Mouse (Mus musculus): ENCODE results near the gene Neu1. TPM values are rescaled to one million over a fixed set of nuclear protein-coding genes. Genes with fewer than 3 reads are reported as not detected.
A peak's percentile ranks its signal among the peaks of the same experiment; 100 is the strongest.

Gene Neu1
- polyA plus RNA-seq, 1 experiment: 13.6 TPM

DNA sequence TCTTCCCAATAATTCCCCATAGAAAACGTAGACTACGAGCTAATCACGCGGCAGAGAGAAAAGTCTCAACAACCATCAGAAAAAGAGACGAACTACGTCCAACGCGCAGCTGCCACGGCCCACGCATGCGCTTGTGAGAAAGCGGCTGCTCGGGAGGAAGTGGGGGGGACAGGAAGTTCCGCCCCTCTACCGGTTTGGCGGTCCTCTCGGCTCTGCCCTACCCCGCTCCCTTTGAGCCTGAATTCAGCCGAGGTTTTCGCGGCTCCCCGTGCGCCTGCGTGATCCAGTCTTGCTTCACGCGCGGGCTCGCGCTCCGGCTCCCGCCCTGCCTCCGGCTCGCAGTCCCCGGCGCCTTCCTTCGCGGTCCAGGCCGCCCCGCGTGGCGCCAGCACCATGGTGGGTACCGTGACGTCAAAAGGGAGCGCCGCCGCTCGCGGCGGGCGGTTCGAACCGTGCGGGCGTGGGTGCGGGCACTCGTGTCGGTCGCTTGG, 50.7 kb downstream of the Neu1 start, which contains the start of gene Lsm2:
Gene Lsm2, plus strand, starts transcription at position 173 of the 491 bp plus-strand sequence.
- Histone ChIP-seq H3K4me1 (ENCODE audit: control insufficient read depth, insufficient read depth, low read length) (no peaks in the 10 kb centered on the region), H3K9ac (ENCODE audit: low read depth, poor library complexity, severe bottlenecking) (peak within 1 kb of the TSS; percentile 95), H3K27ac (ENCODE audit: insufficient read depth, low read length) (peak within 1 kb of the TSS; percentile 63), H3K36me3 (ENCODE audit: control insufficient read depth, insufficient read depth, low read length, poor library complexity, severe bottlenecking) (peaks cover 22% of the 10 kb centered on the region), H3K9me3 (replicated peaks; ENCODE audit: control insufficient read depth, insufficient read depth, low read length, poor library complexity, severe bottlenecking) (no peaks in the 10 kb centered on the region), H3K27me3 (ENCODE audit: control insufficient read depth, insufficient read depth, low read length, poor library complexity, severe bottlenecking) (no peaks in the 10 kb centered on the region), H3K4me3 (ENCODE audit: low read depth, low read length) (peak within 1 kb of the TSS; percentile 99)
- no peak for TF ChIP-seq EP300 (IDR thresholded peaks at IDR 0.05; ENCODE audit: insufficient read depth, low read depth, low read length)
- peak; percentile 88 for TF ChIP-seq POLR2A (IDR thresholded peaks at IDR 0.05; ENCODE audit: insufficient read depth, low read length)

DNA sequence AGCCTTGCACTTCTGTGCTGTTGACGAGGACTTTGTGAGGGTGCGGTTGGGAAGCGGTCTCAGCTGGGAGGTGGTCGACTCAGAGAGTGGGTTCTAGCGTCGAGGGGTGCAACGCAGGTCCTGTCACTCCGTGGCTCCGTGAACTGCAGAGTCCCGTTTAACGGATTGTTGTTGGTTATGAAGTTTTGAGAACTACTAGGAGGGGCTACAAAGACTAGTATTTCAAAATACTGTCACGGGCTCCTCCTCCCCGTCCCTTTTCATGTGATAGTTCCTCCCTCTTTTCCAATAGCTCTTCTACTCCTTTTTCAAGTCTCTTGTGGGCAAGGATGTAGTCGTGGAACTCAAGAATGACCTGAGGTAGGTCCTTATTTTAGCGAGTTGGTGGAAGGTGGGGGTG, 51.3 kb downstream of the Neu1 start:
- Histone ChIP-seq H3K4me1 (ENCODE audit: control insufficient read depth, insufficient read depth, low read length) (no peaks in the 10 kb centered on the region), H3K4me3 (ENCODE audit: low read depth, low read length) (peak overlapping the region; percentile 99), H3K9me3 (replicated peaks; ENCODE audit: control insufficient read depth, insufficient read depth, low read length, poor library complexity, severe bottlenecking) (no peaks in the 10 kb centered on the region), H3K36me3 (ENCODE audit: control insufficient read depth, insufficient read depth, low read length, poor library complexity, severe bottlenecking) (peaks cover 24% of the 10 kb centered on the region), H3K27ac (ENCODE audit: insufficient read depth, low read length) (peak overlapping the region; percentile 63), H3K9ac (ENCODE audit: low read depth, poor library complexity, severe bottlenecking) (peak overlapping the region; percentile 95), H3K27me3 (ENCODE audit: control insufficient read depth, insufficient read depth, low read length, poor library complexity, severe bottlenecking) (no peaks in the 10 kb centered on the region)
- TF ChIP-seq CTCF (IDR thresholded peaks at IDR 0.05; ENCODE audit: low read depth, low read length): no peak
- no peak for TF ChIP-seq POLR2A (IDR thresholded peaks at IDR 0.05; ENCODE audit: insufficient read depth, low read length)
- no peak for TF ChIP-seq EP300 (IDR thresholded peaks at IDR 0.05; ENCODE audit: insufficient read depth, low read depth, low read length)

DNA sequence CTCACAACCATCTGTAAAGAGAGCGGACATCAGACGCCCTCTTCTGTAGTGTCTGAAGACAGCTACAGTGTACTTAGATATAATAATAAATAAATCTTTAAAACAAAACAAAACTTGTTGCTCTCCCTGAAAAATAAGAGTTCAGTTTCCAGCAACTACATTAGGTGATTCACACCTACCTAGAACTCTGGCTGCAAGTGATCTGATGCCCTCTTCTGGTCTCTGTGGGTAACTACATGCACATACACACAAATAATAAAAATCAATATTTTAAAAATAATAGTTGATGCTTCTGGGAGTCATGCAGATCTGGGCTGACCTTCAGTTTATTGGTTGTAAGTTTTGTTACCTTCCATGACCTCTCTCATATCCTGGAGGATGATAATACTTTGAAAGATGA, 53.2 kb downstream of the Neu1 start:
- Histone ChIP-seq H3K4me1 (ENCODE audit: control insufficient read depth, insufficient read depth, low read length) (no peaks in the 10 kb centered on the region), H3K9ac (ENCODE audit: low read depth, poor library complexity, severe bottlenecking) (no peak overlapping the region), H3K27ac (ENCODE audit: insufficient read depth, low read length) (no peak overlapping the region), H3K27me3 (ENCODE audit: control insufficient read depth, insufficient read depth, low read length, poor library complexity, severe bottlenecking) (no peaks in the 10 kb centered on the region), H3K4me3 (ENCODE audit: low read depth, low read length) (no peak overlapping the region), H3K9me3 (replicated peaks; ENCODE audit: control insufficient read depth, insufficient read depth, low read length, poor library complexity, severe bottlenecking) (no peaks in the 10 kb centered on the region), H3K36me3 (ENCODE audit: control insufficient read depth, insufficient read depth, low read length, poor library complexity, severe bottlenecking) (peaks cover 32% of the 10 kb centered on the region)
- no peak for TF ChIP-seq EP300 (IDR thresholded peaks at IDR 0.05; ENCODE audit: insufficient read depth, low read depth, low read length)
- no peak for TF ChIP-seq CTCF (IDR thresholded peaks at IDR 0.05; ENCODE audit: low read depth, low read length)
- no peak for TF ChIP-seq POLR2A (IDR thresholded peaks at IDR 0.05; ENCODE audit: insufficient read depth, low read length)

Other genes with a start within 250 kb of the Neu1 start
- gene C4b, start 187.4 kb upstream of the Neu1 start, polyA plus RNA-seq (2011; ENCODE audit: insufficient read depth, insufficient read length, low read depth, missing spikeins): 0.12 and 0.23 TPM in 2 replicates
- not detected in 2 replicates for gene Cyp21a1, start 126.7 kb upstream of the Neu1 start, polyA plus RNA-seq (2011; ENCODE audit: insufficient read depth, insufficient read length, low read depth, missing spikeins)
- 18.7 and 25.8 TPM in 2 replicates for gene Stk19, start 94.3 kb upstream of the Neu1 start, polyA plus RNA-seq (2011; ENCODE audit: insufficient read depth, insufficient read length, low read depth, missing spikeins)
- gene Dxo, start 94.2 kb upstream of the Neu1 start, polyA plus RNA-seq (2011; ENCODE audit: insufficient read depth, insufficient read length, low read depth, missing spikeins): 22.6 and 24.5 TPM in 2 replicates
- gene Skiv2l, start 81.0 kb upstream of the Neu1 start, polyA plus RNA-seq (2011; ENCODE audit: insufficient read depth, insufficient read length, low read depth, missing spikeins): 12.7 and 13.1 TPM in 2 replicates
- gene Nelfe, start 80.9 kb upstream of the Neu1 start, polyA plus RNA-seq (2011; ENCODE audit: insufficient read depth, insufficient read length, low read depth, missing spikeins): 53.0 and 63.6 TPM in 2 replicates
- not detected in 2 replicates for gene Cfb, start 68.7 kb upstream of the Neu1 start, polyA plus RNA-seq (2011; ENCODE audit: insufficient read depth, insufficient read length, low read depth, missing spikeins)
- 22.8 and 24.7 TPM in 2 replicates for gene Zbtb12, start 51.8 kb upstream of the Neu1 start, polyA plus RNA-seq (2011; ENCODE audit: insufficient read depth, insufficient read length, low read depth, missing spikeins)
- gene Gm20547, start 49.2 kb upstream of the Neu1 start, polyA plus RNA-seq (2011; ENCODE audit: insufficient read depth, insufficient read length, low read depth, missing spikeins): 0.41 TPM in 1 of 2 replicates, not detected in the other
- 9.9 and 10.8 TPM in 2 replicates for gene C2, start 33.0 kb upstream of the Neu1 start, polyA plus RNA-seq (2011; ENCODE audit: insufficient read depth, insufficient read length, low read depth, missing spikeins)
- gene Ehmt2, start 32.8 kb upstream of the Neu1 start, polyA plus RNA-seq (2011; ENCODE audit: insufficient read depth, insufficient read length, low read depth, missing spikeins): 60.9 and 75.4 TPM in 2 replicates
- 5.3 and 5.8 TPM in 2 replicates for gene Slc44a4, start 16.8 kb upstream of the Neu1 start, polyA plus RNA-seq (2011; ENCODE audit: insufficient read depth, insufficient read length, low read depth, missing spikeins)
- 2.6 and 3.0 TPM in 2 replicates for gene Hspa1b, start 28.0 kb downstream of the Neu1 start, polyA plus RNA-seq (2011; ENCODE audit: insufficient read depth, insufficient read length, low read depth, missing spikeins)
- not detected in 2 replicates for gene Gm20481, start 38.7 kb downstream of the Neu1 start, polyA plus RNA-seq (2011; ENCODE audit: insufficient read depth, insufficient read length, low read depth, missing spikeins)
- 1.9 and 2.5 TPM in 2 replicates for gene Hspa1a, start 40.9 kb downstream of the Neu1 start, polyA plus RNA-seq (2011; ENCODE audit: insufficient read depth, insufficient read length, low read depth, missing spikeins)
- gene Hspa1l, start 41.5 kb downstream of the Neu1 start, polyA plus RNA-seq (2011; ENCODE audit: insufficient read depth, insufficient read length, low read depth, missing spikeins): 0.25 TPM in 1 of 2 replicates, not detected in the other
- 163 and 166 TPM in 2 replicates for gene Lsm2, start 50.6 kb downstream of the Neu1 start, polyA plus RNA-seq (2011; ENCODE audit: insufficient read depth, insufficient read length, low read depth, missing spikeins)
- gene Vars, start 69.7 kb downstream of the Neu1 start, polyA plus RNA-seq (2011; ENCODE audit: insufficient read depth, insufficient read length, low read depth, missing spikeins): 108 and 123 TPM in 2 replicates
- 0.30 and 0.33 TPM in 2 replicates for gene Vwa7, start 85.3 kb downstream of the Neu1 start, polyA plus RNA-seq (2011; ENCODE audit: insufficient read depth, insufficient read length, low read depth, missing spikeins)
- 1.7 and 3.9 TPM in 2 replicates for gene Sapcd1, start 96.8 kb downstream of the Neu1 start, polyA plus RNA-seq (2011; ENCODE audit: insufficient read depth, insufficient read length, low read depth, missing spikeins)
- gene Msh5, start 115.5 kb downstream of the Neu1 start, polyA plus RNA-seq (2011; ENCODE audit: insufficient read depth, insufficient read length, low read depth, missing spikeins): 6.7 and 7.4 TPM in 2 replicates
- gene Clic1, start 118.7 kb downstream of the Neu1 start, polyA plus RNA-seq (2011; ENCODE audit: insufficient read depth, insufficient read length, low read depth, missing spikeins): 173 and 182 TPM in 2 replicates
- 92.5 and 101 TPM in 2 replicates for gene Ddah2, start 127.8 kb downstream of the Neu1 start, polyA plus RNA-seq (2011; ENCODE audit: insufficient read depth, insufficient read length, low read depth, missing spikeins)
- gene Ly6g6c, start 134.1 kb downstream of the Neu1 start, polyA plus RNA-seq (2011; ENCODE audit: insufficient read depth, insufficient read length, low read depth, missing spikeins): 3.7 and 4.0 TPM in 2 replicates
- 2.8 and 3.3 TPM in 2 replicates for gene Mpig6b, start 134.9 kb downstream of the Neu1 start, polyA plus RNA-seq (2011; ENCODE audit: insufficient read depth, insufficient read length, low read depth, missing spikeins)
- gene Ly6g6e, start 145.6 kb downstream of the Neu1 start, polyA plus RNA-seq (2011; ENCODE audit: insufficient read depth, insufficient read length, low read depth, missing spikeins): 27.5 and 31.2 TPM in 2 replicates
- 1.3 and 1.9 TPM in 2 replicates for gene Ly6g6d, start 146.8 kb downstream of the Neu1 start, polyA plus RNA-seq (2011; ENCODE audit: insufficient read depth, insufficient read length, low read depth, missing spikeins)
- not detected in 2 replicates for gene Ly6g6f, start 154.4 kb downstream of the Neu1 start, polyA plus RNA-seq (2011; ENCODE audit: insufficient read depth, insufficient read length, low read depth, missing spikeins)
- 12.7 and 15.6 TPM in 2 replicates for gene Abhd16a, start 158.0 kb downstream of the Neu1 start, polyA plus RNA-seq (2011; ENCODE audit: insufficient read depth, insufficient read length, low read depth, missing spikeins)
- gene Ly6g5c, start 177.0 kb downstream of the Neu1 start, polyA plus RNA-seq (2011; ENCODE audit: insufficient read depth, insufficient read length, low read depth, missing spikeins): not detected in 2 replicates
- not detected in 2 replicates for gene Ly6g5b, start 184.2 kb downstream of the Neu1 start, polyA plus RNA-seq (2011; ENCODE audit: insufficient read depth, insufficient read length, low read depth, missing spikeins)
- gene Gpank1, start 190.2 kb downstream of the Neu1 start, polyA plus RNA-seq (2011; ENCODE audit: insufficient read depth, insufficient read length, low read depth, missing spikeins): 18.9 and 19.1 TPM in 2 replicates
- gene Csnk2b, start 190.8 kb downstream of the Neu1 start, polyA plus RNA-seq (2011; ENCODE audit: insufficient read depth, insufficient read length, low read depth, missing spikeins): 146 and 173 TPM in 2 replicates
- 4.3 and 8.1 TPM in 2 replicates for gene D17H6S53E, start 195.1 kb downstream of the Neu1 start, polyA plus RNA-seq (2011; ENCODE audit: insufficient read depth, insufficient read length, low read depth, missing spikeins)
- gene Apom, start 200.8 kb downstream of the Neu1 start, polyA plus RNA-seq (2011; ENCODE audit: insufficient read depth, insufficient read length, low read depth, missing spikeins): not detected in 2 replicates
- gene Bag6, start 203.9 kb downstream of the Neu1 start, polyA plus RNA-seq (2011; ENCODE audit: insufficient read depth, insufficient read length, low read depth, missing spikeins): 231 and 262 TPM in 2 replicates
- 236 and 256 TPM in 2 replicates for gene Prrc2a, start 233.6 kb downstream of the Neu1 start, polyA plus RNA-seq (2011; ENCODE audit: insufficient read depth, insufficient read length, low read depth, missing spikeins)
- 2.1 TPM in 1 of 2 replicates, not detected in the other for gene Aif1, start 244.8 kb downstream of the Neu1 start, polyA plus RNA-seq (2011; ENCODE audit: insufficient read depth, insufficient read length, low read depth, missing spikeins)

All from ES-Bruce4 (cell line).